Mouse (Mus musculus) limb, embryonic 11.5 days (tissue): ENCODE results near the gene Ctu2. TPM values are rescaled to one million over a fixed set of nuclear protein-coding genes. Genes with fewer than 3 reads are reported as not detected.

Experiments used
- ATAC-seq: fragments of 200-750 bp; cut with Nextera tagmentation; 2 replicates; pipeline ENCODE4 v1.8.0; 2017; ENCODE audit warnings: low read depth; ENCODE audit not compliant: insufficient number of reproducible peaks, low FRiP score, low TSS enrichment
- DNase-seq: peaks from one replicate; pipeline ENCODE4 v3.0.0-alpha.2; 2015; ENCODE audit warnings: low spot score
- H3K27ac ChIP-seq: fragments of 300-500 bp; sonication (generic); replicated peaks from 2 replicates; pipeline ENCODE4 v1.5.1; 2014; ENCODE audit warnings: low read depth, mild to moderate bottlenecking, low read length
- H3K27me3 ChIP-seq: fragments of 300-500 bp; sonication (generic); 2 replicates; pipeline ENCODE4 v1.6.1; 2014; ENCODE audit warnings: mild to moderate bottlenecking, low read length, mixed read lengths; ENCODE audit not compliant: control insufficient read depth, insufficient read depth
- H3K36me3 ChIP-seq: fragments of 300-500 bp; sonication (generic); 2 replicates; pipeline ENCODE4 v1.6.1; 2014; ENCODE audit warnings: mild to moderate bottlenecking, low read length, moderate library complexity, mixed read lengths; ENCODE audit not compliant: control insufficient read depth, insufficient read depth
- H3K4me1 ChIP-seq: fragments of 300-500 bp; sonication (generic); 2 replicates; pipeline ENCODE4 v1.6.1; 2014; ENCODE audit warnings: low read length, mixed read lengths; ENCODE audit not compliant: control insufficient read depth, insufficient read depth
- H3K4me2 ChIP-seq: fragments of 300-500 bp; sonication (generic); 2 replicates; pipeline ENCODE4 v1.6.1; 2014; ENCODE audit warnings: low read depth, mild to moderate bottlenecking, moderate library complexity; ENCODE audit not compliant: severe bottlenecking
- H3K4me3 ChIP-seq: fragments of 300-500 bp; sonication (generic); 2 replicates; pipeline ENCODE4 v1.5.1; 2014; ENCODE audit warnings: low read depth, low read length
- H3K9ac ChIP-seq: fragments of 300-500 bp; sonication (generic); 2 replicates; pipeline ENCODE4 v1.6.1; 2014; ENCODE audit warnings: mild to moderate bottlenecking, low read length
- H3K9me3 ChIP-seq: fragments of 300-500 bp; sonication (generic); 2 replicates; pipeline ENCODE4 v1.6.1; 2016; ENCODE audit warnings: low read length; ENCODE audit not compliant: control insufficient read depth
- WGBS: fragments of 180-500 bp; shearing (Covaris S2); extraction: QIAGEN DNeasy Blood & Tissue Kit; methylation state at CpG from one replicate; pipeline ENCODE4 v1.1.7; 2014; 5-methylcytosine and 5-hydroxymethylcytosine counted together
- polyA plus RNA-seq: library from polyadenylated mRNA; unstranded; fragments of >200 nt; fragmentation: Nextera tagmentation; extraction: Ambion mirVana; gene quantifications from 2 replicates; pipeline ENCODE4 v1.2.1, GENCODE M21; 2014

Gene Ctu2
- polyA plus RNA-seq, 1 experiment from 2014 or later: 81.3 TPM

GRCm38 (mm10) chr8:122457171-122457570 lies 18.8 kb upstream of the Ctu2 start:
- H3K4me1 ChIP-seq: peaks cover 11% of the 10 kb centered on the region
- H3K4me3 ChIP-seq: no peak overlapping the region
- whole genome bisulfite sequencing: 81% methylated on average over 11 of the region's 11 CpGs
- no peaks in the 10 kb centered on the region for H3K9me3 ChIP-seq
- no peak overlapping the region for H3K4me2 ChIP-seq
- H3K27ac ChIP-seq: no peak overlapping the region
- no peaks in the 10 kb centered on the region for H3K36me3 ChIP-seq
- peaks cover 28% of the 10 kb centered on the region for H3K27me3 ChIP-seq
- no peak overlapping the region for H3K9ac ChIP-seq
- DNase-seq (no peak), ATAC-seq (no peak)

GRCm38 (mm10) chr8:122459218-122459900 lies 16.6 kb upstream of the Ctu2 start:
- DNase-seq: no peak
- no peak for ATAC-seq
- Histone ChIP-seq H3K9me3 (no peaks in the 10 kb centered on the region), H3K4me2 (no peak overlapping the region), H3K36me3 (no peaks in the 10 kb centered on the region), H3K4me1 (peaks cover 11% of the 10 kb centered on the region), H3K27ac (no peak overlapping the region), H3K9ac (no peak overlapping the region), H3K4me3 (no peak overlapping the region), H3K27me3 (peaks cover 28% of the 10 kb centered on the region)
- 55% methylated on average over 6 of the region's 6 CpGs for WGBS

- WGBS: 34% methylated on average over 7 of the region's 7 CpGs
- Histone ChIP-seq H3K27ac (no peak overlapping the region), H3K9me3 (no peaks in the 10 kb centered on the region), H3K4me3 (peak overlapping the region; percentile 15; the same call in 1 of the 2 replicates), H3K9ac (no peak overlapping the region), H3K4me2 (peak overlapping the region; percentile 50), H3K4me1 (peaks cover 11% of the 10 kb centered on the region), H3K27me3 (peaks cover 28% of the 10 kb centered on the region), H3K36me3 (no peaks in the 10 kb centered on the region)
- DNase-seq (no peak), ATAC-seq (no peak)
Observed at GRCm38 (mm10) chr8:122459990-122460389, 16.0 kb upstream of the Ctu2 start.

GRCm38 (mm10) chr8:122460524-122461472 lies 15.1 kb upstream of the Ctu2 start, which contains the start of gene Snai3:
Gene Snai3, minus strand, starts transcription at chr8:122460733.
- H3K36me3 ChIP-seq: no peaks in the 10 kb centered on the region
- H3K4me2 ChIP-seq: peak within 1 kb of the TSS; percentile 50
- 4% methylated on average over 56 of the region's 56 CpGs for WGBS
- ATAC-seq: peak; percentile 65; the same call in 1 of the 2 replicates
- H3K4me1 ChIP-seq: peaks cover 11% of the 10 kb centered on the region
- H3K9me3 ChIP-seq: no peaks in the 10 kb centered on the region
- no peak within 1 kb of the TSS for H3K27ac ChIP-seq
- peaks cover 28% of the 10 kb centered on the region for H3K27me3 ChIP-seq
- no peak within 1 kb of the TSS for H3K9ac ChIP-seq
- peak within 1 kb of the TSS; percentile 15 for H3K4me3 ChIP-seq
- DNase-seq: peak; percentile 67

GRCm38 (mm10) chr8:122461473-122462148 lies 14.3 kb upstream of the Ctu2 start:
- no peaks in the 10 kb centered on the region for H3K9me3 ChIP-seq
- H3K4me1 ChIP-seq: peaks cover 11% of the 10 kb centered on the region
- no peak overlapping the region for H3K4me3 ChIP-seq
- no peak overlapping the region for H3K27ac ChIP-seq
- H3K4me2 ChIP-seq: no peak overlapping the region
- WGBS: 65% methylated on average over 11 of the region's 11 CpGs
- ATAC-seq (no peak), DNase-seq (no peak)
- H3K36me3 ChIP-seq: peaks cover 2% of the 10 kb centered on the region
- peaks cover 28% of the 10 kb centered on the region for H3K27me3 ChIP-seq
- H3K9ac ChIP-seq: no peak overlapping the region

GRCm38 (mm10) chr8:122462510-122462909 lies 13.4 kb upstream of the Ctu2 start:
- peaks cover 6% of the 10 kb centered on the region for H3K36me3 ChIP-seq
- no peak overlapping the region for H3K4me2 ChIP-seq
- 69% methylated on average over 8 of the region's 8 CpGs for WGBS
- H3K4me3 ChIP-seq: no peak overlapping the region
- no peaks in the 10 kb centered on the region for H3K9me3 ChIP-seq
- ATAC-seq (no peak), DNase-seq (no peak)
- peaks cover 28% of the 10 kb centered on the region for H3K27me3 ChIP-seq
- no peak overlapping the region for H3K27ac ChIP-seq
- peaks cover 11% of the 10 kb centered on the region for H3K4me1 ChIP-seq
- H3K9ac ChIP-seq: no peak overlapping the region

- H3K4me1 ChIP-seq: peaks cover 11% of the 10 kb centered on the region
- no peak overlapping the region for H3K27ac ChIP-seq
- H3K4me3 ChIP-seq: no peak overlapping the region
- H3K9ac ChIP-seq: no peak overlapping the region
- H3K27me3 ChIP-seq: peaks cover 28% of the 10 kb centered on the region
- H3K9me3 ChIP-seq: no peaks in the 10 kb centered on the region
- WGBS: 60% methylated on average over 12 of the region's 12 CpGs
- peaks cover 9% of the 10 kb centered on the region for H3K36me3 ChIP-seq
- no peak overlapping the region for H3K4me2 ChIP-seq
- DNase-seq (no peak), ATAC-seq (no peak)
Observed at GRCm38 (mm10) chr8:122463651-122464640, 12.0 kb upstream of the Ctu2 start.
